Mouse (Mus musculus): Measurements from ENCODE around the gene Zfp366.

The Zfp366 gene

GRCm38 (mm10) chr13:99186859-99187258 lies 2.2 kb downstream of the Zfp366 start:
- no peak for DNase-seq (ENCODE audit: low read depth)

DNA sequence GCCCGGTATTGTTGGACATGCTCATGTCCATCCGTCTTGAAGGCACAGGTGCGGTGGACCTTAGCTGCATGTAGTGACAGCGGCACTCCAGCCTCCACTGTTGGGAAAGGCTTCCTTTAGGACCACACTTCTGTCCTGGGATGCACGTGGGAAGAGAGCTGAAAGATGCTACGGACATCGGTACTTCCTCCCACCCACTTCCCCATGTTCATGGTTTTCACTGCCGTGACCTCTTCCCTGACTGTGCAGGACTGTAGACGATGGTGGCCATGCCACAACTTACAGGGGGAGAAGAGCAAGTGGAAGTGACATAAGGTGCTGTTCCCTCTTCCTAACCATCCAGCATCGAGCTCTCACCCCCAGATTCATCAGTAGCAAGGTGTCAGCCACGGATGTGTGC lies 2.8 kb downstream of the Zfp366 start:
- no peak for DNase-seq (ENCODE audit: low read depth)

DNA sequence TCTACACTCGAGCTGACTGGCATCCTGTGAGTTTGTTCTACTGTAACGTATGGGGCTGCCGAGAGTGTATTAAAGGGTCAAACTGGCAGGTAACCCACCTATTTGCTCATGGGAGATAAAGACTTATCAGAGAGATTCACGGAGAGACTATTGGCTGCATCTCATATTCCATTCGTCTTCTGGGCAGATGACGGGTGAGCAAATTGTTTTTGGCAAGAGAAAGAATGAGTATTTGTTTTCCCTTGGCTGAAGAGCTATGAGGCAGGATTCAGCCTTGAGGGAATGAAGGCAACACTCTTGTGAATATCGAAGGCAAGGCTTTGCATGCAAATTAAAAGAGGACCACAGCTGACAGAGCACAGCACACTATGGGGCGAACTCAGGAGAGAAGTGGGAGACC lies 4.0 kb downstream of the Zfp366 start:
- no peak for DNase-seq (ENCODE audit: low read depth)

DNA sequence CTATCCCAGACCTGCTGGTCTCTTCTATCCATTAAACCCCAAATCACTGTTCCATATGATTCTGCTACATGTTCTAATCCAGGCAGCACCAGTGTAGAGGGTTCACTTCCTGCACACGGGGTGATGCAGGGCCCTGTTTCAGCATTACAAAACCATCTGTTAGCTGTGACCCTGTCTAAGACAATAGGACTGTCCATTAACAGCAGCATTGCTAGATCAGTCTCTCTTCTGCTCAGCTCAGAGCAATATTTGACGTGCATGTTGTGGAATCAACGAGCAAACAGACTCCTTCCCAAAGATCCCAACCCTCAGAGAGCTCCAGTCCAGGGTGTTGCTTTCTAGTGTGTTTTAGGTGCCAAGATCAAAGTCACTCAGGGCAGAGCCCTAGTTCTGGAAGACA lies 5.0 kb downstream of the Zfp366 start:
- no peak for DNase-seq (ENCODE audit: low read depth)

- no peak for DNase-seq (ENCODE audit: low read depth)
Observed at GRCm38 (mm10) chr13:99190466-99190865, 5.8 kb downstream of the Zfp366 start.

- no peak for DNase-seq (ENCODE audit: low read depth)
Observed at GRCm38 (mm10) chr13:99191063-99191462, 6.4 kb downstream of the Zfp366 start.

GRCm38 (mm10) chr13:99196314-99196713 lies 11.7 kb downstream of the Zfp366 start:
- no peak for DNase-seq (ENCODE audit: low read depth)

DNA sequence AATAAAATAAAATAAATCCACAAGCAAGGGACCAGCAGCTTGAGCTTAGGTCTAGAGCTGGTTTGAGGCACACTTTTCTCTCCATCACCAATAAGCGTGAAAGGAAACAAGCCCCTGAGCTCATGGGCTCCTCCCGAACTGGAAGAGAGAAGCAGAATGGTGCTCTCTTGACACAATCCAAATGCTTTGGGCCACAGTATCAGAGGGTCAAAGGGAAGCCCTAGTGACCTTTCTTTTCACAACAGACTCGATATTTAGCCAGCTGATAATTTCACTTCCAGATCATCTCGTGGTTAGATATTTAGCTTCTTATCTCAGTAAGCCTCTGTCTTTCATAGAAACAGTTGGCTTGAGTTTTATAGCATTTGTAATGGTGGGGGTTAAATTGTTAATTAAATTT lies 12.2 kb downstream of the Zfp366 start:
- no peak for DNase-seq (ENCODE audit: low read depth)

DNA sequence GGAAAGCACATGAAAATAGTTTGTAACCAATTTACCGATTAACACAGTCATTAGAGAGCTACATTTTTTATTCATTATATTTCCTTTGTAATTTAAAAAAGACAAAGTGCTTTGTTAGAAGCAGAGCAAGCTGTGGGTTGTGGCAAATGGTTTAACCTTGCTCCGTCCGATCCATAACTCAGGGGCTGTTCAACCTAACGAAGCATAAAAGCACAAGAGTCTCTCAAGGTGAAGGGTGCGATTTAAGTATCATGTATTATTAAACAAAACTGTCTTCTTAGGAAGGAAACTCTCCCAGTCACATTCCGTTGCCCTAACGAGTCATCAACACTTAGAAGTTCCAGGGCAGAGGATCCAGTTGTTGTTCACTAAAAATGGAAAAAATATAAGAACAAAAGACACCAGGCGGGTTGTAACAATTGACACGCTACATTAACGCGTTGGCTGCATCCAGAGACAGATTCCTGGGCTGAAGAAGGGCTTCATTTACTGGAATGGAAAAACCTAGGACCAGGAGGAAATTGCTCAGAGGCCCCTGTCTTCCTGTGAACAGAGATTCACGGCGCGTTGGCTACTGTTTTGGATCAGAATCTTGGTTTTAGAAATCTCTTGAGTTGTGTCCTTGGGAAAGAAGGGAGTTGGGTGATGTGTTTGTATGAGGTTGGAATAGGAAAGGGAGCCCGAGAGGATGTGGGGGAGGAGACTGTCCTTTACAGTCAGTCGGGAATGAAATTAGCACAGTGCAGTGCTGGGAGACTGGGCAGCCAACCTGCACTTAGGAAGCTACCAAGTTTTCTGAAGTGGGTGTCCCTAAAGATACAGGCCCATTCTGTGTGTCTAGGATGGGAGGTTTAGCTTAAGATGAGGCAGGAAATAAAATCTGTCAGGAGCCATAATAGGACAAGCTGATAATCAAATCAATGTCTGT lies 17.3 kb downstream of the Zfp366 start:
- DNase-seq (ENCODE audit: low read depth): no peak

DNA sequence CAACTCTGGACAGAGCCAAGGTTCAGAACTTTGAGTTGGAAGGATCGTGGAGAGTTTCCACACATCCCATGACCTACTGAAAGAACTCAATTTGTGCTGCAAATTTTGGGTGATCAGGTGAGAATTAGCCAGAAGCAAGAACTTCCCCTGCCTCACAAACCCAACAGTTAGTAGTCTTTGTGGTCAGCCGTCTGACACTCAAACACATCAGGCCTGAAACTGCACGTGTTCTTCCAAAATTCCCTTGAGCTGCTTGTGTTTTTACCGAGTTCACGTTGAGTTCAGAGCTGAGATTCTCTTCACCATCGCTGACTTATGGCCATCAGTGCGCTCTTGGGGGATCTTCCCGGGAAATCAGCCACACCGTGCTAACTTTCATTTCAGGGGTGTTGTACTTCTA lies 22.6 kb downstream of the Zfp366 start:
- no peak for DNase-seq (ENCODE audit: low read depth)

GRCm38 (mm10) chr13:99209859-99210258 lies 25.2 kb downstream of the Zfp366 start:
- DNase-seq (ENCODE audit: low read depth): no peak

DNA sequence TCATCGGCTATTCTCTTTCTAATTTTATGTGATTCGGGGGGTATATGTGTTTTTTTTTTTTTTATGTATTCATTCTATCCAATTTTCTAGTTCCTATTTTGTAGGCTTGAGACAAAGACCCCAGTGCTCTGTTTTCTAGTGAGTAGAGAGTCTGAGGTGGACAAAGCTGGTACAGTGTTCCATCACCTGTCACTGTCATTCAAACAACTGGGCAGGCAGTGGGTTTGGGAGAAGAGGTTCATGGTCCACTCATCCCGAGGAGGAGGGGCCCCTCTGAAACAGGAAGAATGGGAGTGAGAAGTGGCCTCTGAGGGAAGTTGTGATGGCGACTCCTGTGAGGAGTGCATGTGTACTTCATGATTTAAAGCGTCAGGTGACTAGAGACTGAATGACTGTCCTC lies 26.2 kb downstream of the Zfp366 start:
- no peak for DNase-seq (ENCODE audit: low read depth)

DNA sequence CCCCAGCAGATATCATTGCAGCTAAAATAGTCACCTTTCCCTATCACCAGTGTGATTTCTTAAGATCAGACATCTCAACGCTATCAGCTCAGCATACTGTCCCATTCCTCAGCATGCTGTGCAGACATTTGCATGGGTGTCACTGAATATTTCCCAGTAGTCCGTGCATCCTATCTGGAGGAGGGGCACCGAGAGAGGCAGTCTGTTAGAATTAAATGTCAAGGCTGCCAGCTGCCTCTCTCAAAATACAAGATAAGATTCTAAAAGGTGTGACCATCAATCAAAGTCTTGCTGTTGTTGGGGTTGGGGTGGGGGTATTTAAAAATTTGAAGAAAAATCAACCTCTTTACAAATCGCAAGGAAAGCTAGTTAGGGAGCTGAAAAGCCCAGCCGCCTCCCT lies 28.4 kb downstream of the Zfp366 start:
- DNase-seq (ENCODE audit: low read depth): no peak

DNA sequence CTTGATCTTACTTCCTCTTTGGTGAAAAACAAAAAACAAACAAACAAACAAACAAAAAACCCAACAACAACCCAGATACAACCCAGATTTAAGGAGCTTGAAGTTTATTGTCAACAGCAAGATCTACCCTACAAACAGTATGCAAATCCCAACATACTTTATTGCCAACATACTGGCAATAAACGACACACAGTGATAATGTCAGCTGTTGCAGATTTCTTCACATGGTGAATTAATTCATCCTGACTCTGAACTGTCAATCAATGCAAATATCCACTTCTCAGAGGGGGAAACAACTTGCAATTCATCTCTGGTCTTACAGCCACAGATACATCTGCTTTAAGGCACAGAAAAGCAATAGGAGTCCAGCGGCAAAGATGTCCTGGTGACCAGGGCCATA lies 31.4 kb downstream of the Zfp366 start:
- no peak for DNase-seq (ENCODE audit: low read depth)

DNA sequence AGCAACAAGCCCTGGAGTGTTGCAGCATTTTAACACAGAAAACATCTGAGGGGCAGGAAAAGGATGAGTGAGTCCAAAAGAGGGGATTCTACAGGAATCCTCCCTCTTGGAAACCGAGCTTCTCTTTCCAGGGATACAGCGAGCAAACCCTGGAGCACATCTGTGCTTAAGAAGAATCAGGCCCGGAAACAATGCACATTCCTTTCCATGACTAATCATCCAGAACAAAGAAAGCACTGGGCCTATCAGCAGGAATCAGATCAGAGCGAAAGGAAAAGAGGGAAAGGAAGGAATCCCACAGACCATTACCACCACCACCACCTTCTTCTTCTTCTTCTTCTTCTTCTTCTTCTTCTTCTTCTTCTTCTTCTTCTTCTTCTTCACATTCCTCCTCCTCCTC lies 33.4 kb downstream of the Zfp366 start:
- no peak for DNase-seq (ENCODE audit: low read depth)

DNA sequence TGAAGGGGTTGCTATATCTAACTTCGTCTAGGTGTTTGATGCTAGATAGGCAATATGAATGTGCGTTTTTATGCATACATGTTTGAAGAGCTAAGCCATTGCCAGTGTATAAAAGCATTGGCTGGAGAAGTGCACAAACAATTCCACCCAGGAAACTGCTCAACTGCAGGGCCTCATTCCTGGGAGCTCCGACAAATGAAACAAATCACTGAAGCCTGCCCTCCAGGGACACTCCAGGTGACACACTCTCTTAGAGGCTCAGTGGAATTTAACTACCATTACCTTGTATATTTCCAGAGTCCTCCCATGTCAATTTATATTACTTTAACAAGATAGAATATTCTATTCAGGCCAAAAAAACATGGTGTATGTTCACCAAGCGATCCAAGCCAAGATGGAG lies 35.0 kb downstream of the Zfp366 start:
- DNase-seq (ENCODE audit: low read depth): no peak

DNA sequence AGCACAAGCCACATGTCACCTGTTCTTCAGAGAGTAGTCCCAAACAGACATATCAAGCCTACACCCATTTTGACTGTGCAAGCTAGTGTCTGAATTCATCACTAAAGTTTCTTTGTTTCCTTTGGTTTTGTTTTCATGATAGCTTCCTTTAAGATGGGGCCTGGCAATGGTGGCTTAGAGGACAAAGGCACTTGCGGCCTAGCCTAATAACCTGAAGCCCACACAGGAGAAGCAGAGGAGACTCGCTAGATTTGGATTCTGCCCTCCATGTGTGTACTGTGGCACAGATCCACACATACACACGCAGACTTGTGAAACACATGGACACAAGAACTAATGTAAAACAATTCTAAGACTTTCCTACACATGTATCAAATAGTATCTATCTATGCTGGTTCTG lies 37.4 kb downstream of the Zfp366 start:
- no peak for DNase-seq (ENCODE audit: low read depth)

- no peak for DNase-seq (ENCODE audit: low read depth)
Observed at GRCm38 (mm10) chr13:99222476-99222875, 37.9 kb downstream of the Zfp366 start.

GRCm38 (mm10) chr13:99223321-99223884 lies 38.8 kb downstream of the Zfp366 start:
- DNase-seq (ENCODE audit: low read depth): no peak

DNA sequence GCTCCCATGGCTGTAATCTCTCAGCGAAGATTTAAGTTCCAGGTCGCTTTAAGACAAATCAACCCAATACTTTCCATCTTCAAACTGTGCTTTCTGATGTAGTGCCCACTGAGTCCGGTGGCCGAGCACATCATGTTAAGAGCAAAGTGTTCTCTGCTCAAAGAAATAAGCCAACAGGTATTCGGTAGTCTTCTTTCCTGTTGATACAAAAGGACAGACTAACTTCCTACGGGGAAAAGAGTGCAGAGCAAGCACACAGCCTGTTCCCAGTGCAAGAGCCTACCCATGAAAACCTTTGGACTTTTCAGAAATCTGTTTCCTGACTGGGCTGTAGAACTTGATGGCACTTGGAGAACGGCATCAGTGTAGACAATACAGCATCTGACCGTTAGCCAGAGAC lies 39.3 kb downstream of the Zfp366 start:
- no peak for DNase-seq (ENCODE audit: low read depth)

GRCm38 (mm10) chr13:99225374-99226240 lies 41.0 kb downstream of the Zfp366 start:
- no peak for DNase-seq (ENCODE audit: low read depth)

DNA sequence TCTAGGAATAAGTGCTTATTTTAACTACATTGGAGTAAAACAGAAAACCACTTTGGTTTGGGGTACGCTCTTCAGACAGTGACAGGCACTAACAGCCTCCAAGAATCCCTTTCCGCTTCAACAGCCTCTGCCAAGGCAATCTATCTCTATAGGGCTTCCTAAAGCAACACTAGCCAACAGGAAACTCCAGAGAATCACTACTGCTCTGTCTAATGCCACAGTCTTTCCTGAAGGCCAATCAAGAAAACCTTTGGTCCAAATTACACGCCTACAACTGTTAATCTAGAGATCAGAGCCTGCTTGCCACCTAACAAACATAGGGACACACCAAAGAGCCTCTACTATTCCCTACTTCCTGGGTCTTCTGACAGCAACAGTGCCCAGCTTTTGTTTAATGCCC lies 42.2 kb downstream of the Zfp366 start:
- DNase-seq (ENCODE audit: low read depth): no peak
